Mouse (Mus musculus) neural tube, embryonic 14.5 days (tissue): ENCODE results near the gene Cdk6. TPM values are rescaled to one million over a fixed set of nuclear protein-coding genes. Genes with fewer than 3 reads are reported as not detected.
"Not testable (repeated sequence)": the region's sequence is repeated elsewhere in the genome, so short reads cannot be mapped to it uniquely, and the experiment has no call there.

Experiments
- ATAC-seq: fragments of 200-750 bp; cut with Nextera tagmentation; 2 replicates; pipeline ENCODE4 v1.8.0; 2017; ENCODE audit warnings: low read depth, mild to moderate bottlenecking, moderate TSS enrichment, moderate library complexity
- H3K27ac ChIP-seq: fragments of 300-500 bp; sonication (generic); 2 replicates; pipeline ENCODE4 v1.5.1; 2014; ENCODE audit warnings: low read depth, mild to moderate bottlenecking, control low read depth, low read length, moderate library complexity, mixed read lengths
- H3K27me3 ChIP-seq: fragments of 300-500 bp; sonication (generic); 2 replicates; pipeline ENCODE4 v1.6.1; 2014; ENCODE audit warnings: low read length; ENCODE audit not compliant: control insufficient read depth, insufficient read depth
- H3K36me3 ChIP-seq: fragments of 300-500 bp; sonication (generic); 2 replicates; pipeline ENCODE4 v1.6.1; 2014; ENCODE audit warnings: low read length, mixed read lengths; ENCODE audit not compliant: control insufficient read depth, insufficient read depth
- H3K4me1 ChIP-seq: fragments of 300-500 bp; sonication (generic); 2 replicates; pipeline ENCODE4 v1.6.1; 2014; ENCODE audit warnings: low read length; ENCODE audit not compliant: control insufficient read depth, insufficient read depth
- H3K4me2 ChIP-seq: fragments of 300-500 bp; sonication (generic); 2 replicates; pipeline ENCODE4 v1.6.1; 2014; ENCODE audit warnings: mild to moderate bottlenecking, low read depth, low read length, control low read depth
- H3K4me3 ChIP-seq: fragments of 300-500 bp; sonication (generic); 2 replicates; pipeline ENCODE4 v1.5.1; 2014; ENCODE audit warnings: low read depth, low read length, control low read depth, mixed read lengths
- H3K9ac ChIP-seq: fragments of 300-500 bp; sonication (generic); replicated peaks from 2 replicates; pipeline ENCODE4 v1.6.1; 2014; ENCODE audit warnings: low read depth, mild to moderate bottlenecking, control low read depth, low read length, mixed read lengths
- H3K9me3 ChIP-seq: fragments of 300-500 bp; sonication (generic); 2 replicates; pipeline ENCODE4 v1.6.1; 2016; ENCODE audit warnings: low read length; ENCODE audit not compliant: control insufficient read depth
- WGBS: fragments of 180-500 bp; shearing (Covaris S2); extraction: QIAGEN DNeasy Blood & Tissue Kit; methylation state at CpG from one replicate; pipeline ENCODE4 v1.1.7; 2014; 5-methylcytosine and 5-hydroxymethylcytosine counted together
- polyA plus RNA-seq: library from polyadenylated mRNA; unstranded; fragments of >200 nt; fragmentation: Nextera tagmentation; extraction: Ambion mirVana; gene quantifications from 2 replicates; pipeline ENCODE4 v1.2.1, GENCODE M21; 2014

Cdk6 gene
- polyA plus RNA-seq, 1 experiment from 2014 or later: 12.2 TPM

DNA sequence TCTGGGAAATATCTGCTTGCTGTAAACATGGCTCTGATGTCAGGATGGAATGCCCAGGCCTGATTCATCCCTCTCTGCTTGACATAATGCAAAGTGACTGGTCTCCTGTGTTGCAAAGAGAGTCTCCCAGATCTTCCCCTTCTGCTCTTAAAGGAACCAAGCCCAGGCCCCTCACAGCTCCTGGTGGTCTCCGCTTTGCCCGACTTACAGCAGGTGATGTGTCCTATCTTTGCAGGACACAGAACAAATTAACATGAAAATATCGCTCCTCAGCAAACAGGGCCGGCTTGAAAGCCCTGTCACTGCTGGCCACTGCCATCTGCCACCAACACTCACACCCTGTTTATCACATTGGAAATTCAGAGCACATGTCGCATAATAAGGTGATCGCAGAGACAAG lies 53.7 kb downstream of the Cdk6 start:
- Histone ChIP-seq H3K27me3 (no peaks in the 10 kb centered on the region), H3K4me2 (no peak overlapping the region), H3K9ac (no peak overlapping the region), H3K36me3 (no peaks in the 10 kb centered on the region), H3K27ac (no peak overlapping the region), H3K9me3 (no peaks in the 10 kb centered on the region), H3K4me1 (0 out of 2 replicates have a peak, but pooled peaks cover 4% of the 10 kb centered on the region), H3K4me3 (no peak overlapping the region)
- WGBS: 26% methylated on average over 6 of the region's 6 CpGs
- ATAC-seq: peak; percentile 47; the same call in 1 of the 2 replicates

DNA sequence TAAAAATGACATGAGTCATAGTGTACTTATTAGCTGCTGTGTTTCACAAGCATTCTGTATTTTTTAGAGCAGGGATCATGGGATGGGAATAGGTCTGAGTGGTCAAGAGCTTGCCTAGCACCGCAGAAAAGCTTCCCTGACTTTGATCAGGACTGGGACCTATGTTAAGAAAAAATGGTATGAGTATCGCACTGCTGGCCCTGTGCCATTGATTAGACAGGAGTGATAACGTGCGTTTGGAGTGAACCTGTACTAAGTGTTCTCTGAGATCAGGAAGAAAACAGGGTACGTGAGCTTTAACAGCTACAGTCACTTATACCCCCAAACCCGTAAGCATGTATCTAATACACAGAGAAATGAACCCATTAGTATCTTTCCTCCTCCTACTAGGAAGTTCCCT lies 54.9 kb downstream of the Cdk6 start:
- Histone ChIP-seq H3K4me3 (no peak overlapping the region), H3K36me3 (no peaks in the 10 kb centered on the region), H3K9me3 (no peaks in the 10 kb centered on the region), H3K4me1 (peaks cover 4% of the 10 kb centered on the region; the same call in 1 of the 2 replicates), H3K27ac (no peak overlapping the region), H3K27me3 (no peaks in the 10 kb centered on the region), H3K4me2 (no peak overlapping the region), H3K9ac (no peak overlapping the region)
- no peak for ATAC-seq
- WGBS: 91% methylated on average over 6 of the region's 6 CpGs

- peaks cover 4% of the 10 kb centered on the region; the same call in 1 of the 2 replicates for H3K4me1 ChIP-seq
- no peaks in the 10 kb centered on the region for H3K27me3 ChIP-seq
- H3K4me2 ChIP-seq: no peak overlapping the region
- no peak overlapping the region for H3K9ac ChIP-seq
- no peak for ATAC-seq
- H3K27ac ChIP-seq: no peak overlapping the region
- WGBS: 69% methylated on average over 11 of the region's 11 CpGs
- no peaks in the 10 kb centered on the region for H3K36me3 ChIP-seq
- H3K9me3 ChIP-seq: no peaks in the 10 kb centered on the region
- no peak overlapping the region for H3K4me3 ChIP-seq
These were observed 55.8 kb downstream of the Cdk6 start for GRCm38 (mm10) chr5:3396910-3397575.

GRCm38 (mm10) chr5:3399784-3400494 lies 58.7 kb downstream of the Cdk6 start:
- Histone ChIP-seq H3K27me3 (no peaks in the 10 kb centered on the region), H3K9me3 (no peaks in the 10 kb centered on the region), H3K4me3 (no peak overlapping the region), H3K36me3 (no peaks in the 10 kb centered on the region), H3K27ac (no peak overlapping the region), H3K4me1 (peaks cover 4% of the 10 kb centered on the region; the same call in 1 of the 2 replicates), H3K9ac (no peak overlapping the region), H3K4me2 (no peak overlapping the region)
- 16% methylated on average over 7 of the region's 7 CpGs for WGBS
- peak; percentile 70; the same call in 1 of the 2 replicates for ATAC-seq

DNA sequence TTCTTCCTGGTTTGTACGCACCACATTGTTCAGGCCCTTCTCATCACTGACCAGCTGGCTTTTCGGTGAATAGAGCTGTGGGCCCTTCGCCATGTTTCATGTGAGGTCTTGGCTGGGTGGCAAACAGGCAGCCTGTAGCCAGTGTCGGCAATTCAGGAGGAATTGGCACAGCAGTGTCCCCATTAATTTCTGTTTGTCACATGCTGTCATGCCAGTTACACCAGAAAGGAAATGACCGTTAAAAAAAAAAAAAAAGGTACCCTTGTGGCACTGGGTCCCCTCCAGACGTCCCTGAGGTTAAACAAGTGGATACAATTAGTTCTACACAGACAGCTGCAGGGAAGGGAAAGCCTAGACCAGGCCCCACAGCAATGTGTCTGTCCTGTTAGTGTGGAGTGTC lies 63.8 kb downstream of the Cdk6 start:
- Histone ChIP-seq H3K27ac (no peak overlapping the region), H3K27me3 (no peaks in the 10 kb centered on the region), H3K36me3 (no peaks in the 10 kb centered on the region), H3K4me2 (no peak overlapping the region), H3K4me1 (no peaks in the 10 kb centered on the region; the same call in 1 of the 2 replicates), H3K4me3 (no peak overlapping the region), H3K9me3 (no peaks in the 10 kb centered on the region), H3K9ac (no peak overlapping the region)
- 11% methylated on average over 6 of the region's 6 CpGs for WGBS
- peak; percentile 61; the same call in 1 of the 2 replicates for ATAC-seq

DNA sequence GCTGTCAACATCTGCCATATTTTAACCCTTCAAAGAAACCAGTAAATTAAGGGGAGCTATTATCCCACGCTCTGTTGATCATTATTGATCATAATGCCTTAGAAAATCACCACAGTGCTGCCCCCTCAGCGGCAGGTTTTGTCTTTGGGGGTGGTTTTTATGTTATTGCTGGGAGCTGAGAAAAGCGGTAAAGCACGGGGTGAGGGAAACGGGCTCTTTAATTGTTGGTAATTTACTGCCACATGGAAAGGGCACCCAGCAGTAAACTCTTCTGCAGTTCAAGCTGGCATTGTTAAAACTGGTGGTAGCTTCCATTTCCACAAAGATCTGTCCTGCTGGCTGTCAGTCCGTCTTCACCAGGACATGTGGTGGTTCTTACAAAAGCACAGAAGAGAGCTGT lies 64.2 kb downstream of the Cdk6 start:
- Histone ChIP-seq H3K9me3 (no peaks in the 10 kb centered on the region), H3K36me3 (no peaks in the 10 kb centered on the region), H3K27me3 (no peaks in the 10 kb centered on the region), H3K27ac (no peak overlapping the region), H3K4me1 (no peaks in the 10 kb centered on the region), H3K4me3 (no peak overlapping the region), H3K9ac (no peak overlapping the region), H3K4me2 (no peak overlapping the region)
- 7% methylated on average over 6 of the region's 6 CpGs for whole genome bisulfite sequencing
- peak; percentile 60; the same call in 1 of the 2 replicates for ATAC-seq

DNA sequence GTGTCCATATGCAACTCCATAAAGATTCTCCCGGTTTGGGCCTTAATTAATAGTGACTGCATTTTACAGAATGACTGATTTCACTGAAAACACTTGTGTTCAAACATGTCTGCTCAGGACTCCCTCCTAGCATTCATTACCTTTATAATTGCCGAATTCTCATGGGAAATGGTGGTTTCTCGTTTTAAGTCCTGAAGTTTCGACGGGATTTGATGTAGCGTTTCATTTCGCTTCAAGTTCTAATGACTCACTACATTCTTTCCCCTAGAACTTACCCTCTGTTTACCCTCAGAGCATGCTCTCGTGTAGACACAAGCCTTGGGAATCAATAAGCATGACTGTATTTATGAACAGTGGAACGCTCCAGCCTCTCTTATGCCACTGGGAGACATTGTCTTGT lies 66.6 kb downstream of the Cdk6 start:
- Histone ChIP-seq H3K4me2 (no peak overlapping the region), H3K4me3 (no peak overlapping the region), H3K27me3 (no peaks in the 10 kb centered on the region), H3K9me3 (no peaks in the 10 kb centered on the region), H3K9ac (no peak overlapping the region), H3K4me1 (no peaks in the 10 kb centered on the region), H3K27ac (no peak overlapping the region), H3K36me3 (no peaks in the 10 kb centered on the region)
- 75% methylated on average over 9 of the region's 9 CpGs for WGBS
- no peak for ATAC-seq

GRCm38 (mm10) chr5:3418183-3418582 lies 76.9 kb downstream of the Cdk6 start:
- H3K27me3 ChIP-seq, H3K36me3 ChIP-seq, H3K9ac ChIP-seq, H3K4me3 ChIP-seq, H3K27ac ChIP-seq, H3K4me2 ChIP-seq, H3K4me1 ChIP-seq, H3K9me3 ChIP-seq, ATAC-seq: not testable (repeated sequence)
- WGBS: 91% methylated on average over 1 of the region's 1 CpGs

DNA sequence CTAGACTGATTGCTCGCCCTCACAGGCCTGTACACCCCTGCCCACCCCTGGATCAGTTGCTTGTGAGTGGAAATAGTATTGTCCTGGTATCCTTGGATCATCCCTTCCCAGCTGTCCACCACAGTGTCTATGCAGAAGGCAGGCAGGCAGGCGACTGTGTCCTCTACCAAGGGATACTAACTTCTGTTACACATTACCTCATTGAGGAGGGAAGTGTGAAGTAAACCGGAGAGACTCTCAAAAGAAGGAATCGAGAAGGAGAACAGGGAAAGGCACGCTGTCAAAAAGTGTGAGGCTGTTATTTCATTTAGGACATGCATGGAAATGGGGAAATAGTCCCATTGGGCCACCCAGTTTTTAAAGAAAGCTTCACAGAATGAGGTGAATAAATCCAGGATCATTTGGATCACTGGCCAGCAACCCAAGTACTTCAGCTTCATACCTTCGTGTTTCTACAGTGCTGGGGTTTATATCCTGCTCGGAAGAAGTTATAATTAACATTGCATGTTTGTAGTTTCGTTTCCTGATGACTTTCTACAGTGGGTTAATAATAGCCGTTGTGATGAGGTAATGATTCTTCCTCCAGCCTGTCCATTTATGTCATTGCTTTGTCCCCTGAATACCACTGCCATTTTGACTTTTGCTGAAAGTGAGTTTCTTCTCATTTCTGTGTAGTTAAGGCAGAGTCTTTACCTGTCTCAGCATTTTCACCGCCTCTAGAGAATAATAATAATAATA lies 79.0 kb downstream of the Cdk6 start:
- Histone ChIP-seq H3K9ac (no peak overlapping the region), H3K4me1 (no peaks in the 10 kb centered on the region), H3K9me3 (no peaks in the 10 kb centered on the region), H3K27ac (no peak overlapping the region), H3K4me2 (no peak overlapping the region), H3K4me3 (no peak overlapping the region), H3K27me3 (no peaks in the 10 kb centered on the region), H3K36me3 (no peaks in the 10 kb centered on the region)
- no peak for ATAC-seq
- 89% methylated on average over 10 of the region's 10 CpGs for WGBS
